Mouse (Mus musculus): ENCODE data around the gene Pax2. TPM values are rescaled to one million over a fixed set of nuclear protein-coding genes. Genes with fewer than 3 reads are reported as not detected.
A peak's percentile ranks its signal among the peaks of the same experiment; 100 is the strongest.

Gene Pax2
- polyA plus RNA-seq, 1 experiment from 2014 or later = not detected

- no peak overlapping the region for H3K9ac ChIP-seq (replicated peaks; ENCODE audit: low read depth, low read length)
- no peak overlapping the region for H3K27ac ChIP-seq (ENCODE audit: low read length)
- H3K4me2 ChIP-seq (ENCODE audit: low read length) = peak overlapping the region; percentile 5; the same call in 1 of the 2 replicates
- no peaks in the 10 kb centered on the region for H3K9me3 ChIP-seq (ENCODE audit: control insufficient read depth, low read length)
- no peaks in the 10 kb centered on the region for H3K36me3 ChIP-seq (ENCODE audit: control insufficient read depth, insufficient read depth)
- H3K4me3 ChIP-seq (replicated peaks; ENCODE audit: low read length) = no peak overlapping the region
- H3K27me3 ChIP-seq (replicated peaks; ENCODE audit: control insufficient read depth, insufficient read depth, low read length) = 0 out of 2 replicates have a peak, but pooled peaks cover 4% of the 10 kb centered on the region
- WGBS = 9% methylated on average over 11 of the region's 11 CpGs
- H3K4me1 ChIP-seq (replicated peaks; ENCODE audit: control insufficient read depth, insufficient read depth, low read length) = peaks cover 8% of the 10 kb centered on the region
- ATAC-seq = no peak
Measured at GRCm38 (mm10) chr19:44825216-44825768, 69.4 kb downstream of the Pax2 start.

- Histone ChIP-seq H3K36me3 (ENCODE audit: control insufficient read depth, insufficient read depth) (no peaks in the 10 kb centered on the region), H3K27me3 (replicated peaks; ENCODE audit: control insufficient read depth, insufficient read depth, low read length) (0 out of 2 replicates have a peak, but pooled peaks cover 4% of the 10 kb centered on the region), H3K4me3 (replicated peaks; ENCODE audit: low read length) (no peak overlapping the region), H3K4me1 (replicated peaks; ENCODE audit: control insufficient read depth, insufficient read depth, low read length) (peaks cover 5% of the 10 kb centered on the region), H3K9me3 (ENCODE audit: control insufficient read depth, low read length) (no peaks in the 10 kb centered on the region), H3K9ac (replicated peaks; ENCODE audit: low read depth, low read length) (no peak overlapping the region), H3K27ac (ENCODE audit: low read length) (no peak overlapping the region), H3K4me2 (ENCODE audit: low read length) (no peak overlapping the region)
- WGBS = 29% methylated on average over 4 of the region's 4 CpGs
- ATAC-seq = no peak
Measured at GRCm38 (mm10) chr19:44825819-44826218, 70.0 kb downstream of the Pax2 start.

GRCm38 (mm10) chr19:44833391-44833790 is 77.5 kb downstream of the Pax2 start:
- 54% methylated on average over 1 of the region's 1 CpGs for WGBS

GRCm38 (mm10) chr19:44834218-44835041 is 78.6 kb downstream of the Pax2 start:
- H3K27ac ChIP-seq (ENCODE audit: low read length) = no peak overlapping the region
- no peak for ATAC-seq

More at GRCm38 (mm10) chr19:44833391-44833790, 77.5 kb downstream of the Pax2 start:
- H3K27ac ChIP-seq (ENCODE audit: low read length) = no peak overlapping the region
- peaks cover 55% of the 10 kb centered on the region for H3K27me3 ChIP-seq (replicated peaks; ENCODE audit: control insufficient read depth, insufficient read depth, low read length)
- ATAC-seq = no peak
- no peak overlapping the region for H3K4me2 ChIP-seq (ENCODE audit: low read length)
- H3K4me1 ChIP-seq (replicated peaks; ENCODE audit: control insufficient read depth, insufficient read depth, low read length) = peaks cover 24% of the 10 kb centered on the region
- no peaks in the 10 kb centered on the region for H3K36me3 ChIP-seq (ENCODE audit: control insufficient read depth, insufficient read depth)
- no peaks in the 10 kb centered on the region for H3K9me3 ChIP-seq (ENCODE audit: control insufficient read depth, low read length)
- H3K9ac ChIP-seq (replicated peaks; ENCODE audit: low read depth, low read length) = no peak overlapping the region
- H3K4me3 ChIP-seq (replicated peaks; ENCODE audit: low read length) = no peak overlapping the region

GRCm38 (mm10) chr19:44835042-44835930 is 79.4 kb downstream of the Pax2 start:
- Histone ChIP-seq H3K9ac (replicated peaks; ENCODE audit: low read depth, low read length) (no peak overlapping the region; the same call in none of the 2 replicates), H3K4me3 (replicated peaks; ENCODE audit: low read length) (peak overlapping the region; percentile 45), H3K4me2 (ENCODE audit: low read length) (peak overlapping the region; percentile 69), H3K4me1 (replicated peaks; ENCODE audit: control insufficient read depth, insufficient read depth, low read length) (peaks cover 24% of the 10 kb centered on the region), H3K27ac (ENCODE audit: low read length) (no peak overlapping the region), H3K36me3 (ENCODE audit: control insufficient read depth, insufficient read depth) (no peaks in the 10 kb centered on the region), H3K9me3 (ENCODE audit: control insufficient read depth, low read length) (no peaks in the 10 kb centered on the region), H3K27me3 (replicated peaks; ENCODE audit: control insufficient read depth, insufficient read depth, low read length) (peaks cover 69% of the 10 kb centered on the region)
- no peak; the same call in 1 of the 2 replicates for ATAC-seq
- whole genome bisulfite sequencing = 3% methylated on average over 34 of the region's 34 CpGs

More at GRCm38 (mm10) chr19:44834218-44835041, 78.6 kb downstream of the Pax2 start:
- Histone ChIP-seq H3K27me3 (replicated peaks; ENCODE audit: control insufficient read depth, insufficient read depth, low read length) (peaks cover 62% of the 10 kb centered on the region), H3K36me3 (ENCODE audit: control insufficient read depth, insufficient read depth) (no peaks in the 10 kb centered on the region), H3K9ac (replicated peaks; ENCODE audit: low read depth, low read length) (no peak overlapping the region), H3K4me1 (replicated peaks; ENCODE audit: control insufficient read depth, insufficient read depth, low read length) (peaks cover 24% of the 10 kb centered on the region), H3K9me3 (ENCODE audit: control insufficient read depth, low read length) (no peaks in the 10 kb centered on the region), H3K4me3 (replicated peaks; ENCODE audit: low read length) (no peak overlapping the region), H3K4me2 (ENCODE audit: low read length) (no peak overlapping the region)
- 14% methylated on average over 11 of the region's 11 CpGs for WGBS

- no peak for ATAC-seq
- Histone ChIP-seq H3K9me3 (ENCODE audit: control insufficient read depth, low read length) (no peaks in the 10 kb centered on the region), H3K27ac (ENCODE audit: low read length) (no peak overlapping the region), H3K4me3 (replicated peaks; ENCODE audit: low read length) (peak overlapping the region; percentile 45), H3K27me3 (replicated peaks; ENCODE audit: control insufficient read depth, insufficient read depth, low read length) (peaks cover 69% of the 10 kb centered on the region), H3K4me2 (ENCODE audit: low read length) (peak overlapping the region; percentile 69), H3K4me1 (replicated peaks; ENCODE audit: control insufficient read depth, insufficient read depth, low read length) (peaks cover 24% of the 10 kb centered on the region), H3K36me3 (ENCODE audit: control insufficient read depth, insufficient read depth) (no peaks in the 10 kb centered on the region), H3K9ac (replicated peaks; ENCODE audit: low read depth, low read length) (peak overlapping the region; percentile 27)
- WGBS = under 1% methylated on average over 71 of the region's 71 CpGs
Measured at GRCm38 (mm10) chr19:44835931-44836861, 80.4 kb downstream of the Pax2 start.

- Histone ChIP-seq H3K9me3 (ENCODE audit: control insufficient read depth, low read length) (no peaks in the 10 kb centered on the region), H3K27me3 (replicated peaks; ENCODE audit: control insufficient read depth, insufficient read depth, low read length) (peaks cover 59% of the 10 kb centered on the region), H3K4me3 (replicated peaks; ENCODE audit: low read length) (peak overlapping the region; percentile 10; the same call in 1 of the 2 replicates), H3K4me2 (ENCODE audit: low read length) (peak overlapping the region; percentile 32), H3K4me1 (replicated peaks; ENCODE audit: control insufficient read depth, insufficient read depth, low read length) (peaks cover 24% of the 10 kb centered on the region), H3K36me3 (ENCODE audit: control insufficient read depth, insufficient read depth) (no peaks in the 10 kb centered on the region), H3K27ac (ENCODE audit: low read length) (no peak overlapping the region), H3K9ac (replicated peaks; ENCODE audit: low read depth, low read length) (no peak overlapping the region)
- ATAC-seq = no peak
- under 1% methylated on average over 37 of the region's 37 CpGs for WGBS
Measured at GRCm38 (mm10) chr19:44837426-44838205, 81.8 kb downstream of the Pax2 start.

- no peak for ATAC-seq
- Histone ChIP-seq H3K36me3 (ENCODE audit: control insufficient read depth, insufficient read depth) (no peaks in the 10 kb centered on the region), H3K27ac (ENCODE audit: low read length) (no peak overlapping the region), H3K9ac (replicated peaks; ENCODE audit: low read depth, low read length) (no peak overlapping the region), H3K4me2 (ENCODE audit: low read length) (no peak overlapping the region), H3K9me3 (ENCODE audit: control insufficient read depth, low read length) (no peaks in the 10 kb centered on the region), H3K4me3 (replicated peaks; ENCODE audit: low read length) (no peak overlapping the region), H3K4me1 (replicated peaks; ENCODE audit: control insufficient read depth, insufficient read depth, low read length) (peaks cover 24% of the 10 kb centered on the region), H3K27me3 (replicated peaks; ENCODE audit: control insufficient read depth, insufficient read depth, low read length) (peaks cover 53% of the 10 kb centered on the region)
- WGBS = 18% methylated on average over 9 of the region's 9 CpGs
Measured at GRCm38 (mm10) chr19:44838321-44838720, 82.5 kb downstream of the Pax2 start.

Data from forebrain, embryonic 16.5 days (tissue).